Comparison of ENCODE assay signal across 12 mouse cellular contexts in genomic region chr4:132748778-132749177, GRCm38 (mm10). TPM values are rescaled to one million over a fixed set of nuclear protein-coding genes. Genes with fewer than 3 reads are reported as not detected.
DNase-seq lines count a peak whose midpoint lies in the region; ATAC-seq and TF ChIP-seq lines count a peak whose summit lies in the region.
"Had no signal": no experiment of that assay in that cellular context is flagged by ENCODE, and none has a peak within 500 bp of the region (broad histone marks: within the 10 kb centered on the region; RNA-seq: fewer than 3 reads in every experiment).

No protein-coding gene starts in this region.

- no peaks in the 10 kb centered on the region for H3K27me3 ChIP-seq in lung, postnatal 0 days (replicated peaks; ENCODE audit: insufficient read depth, low read length)
- no peaks in the 10 kb centered on the region for H3K27me3 ChIP-seq in midbrain, embryonic 11.5 days (ENCODE audit: control insufficient read depth, insufficient read depth, low read length)
- H3K27me3 ChIP-seq: forebrain, embryonic 15.5 days; lung, embryonic 15.5 days had no signal

- no peaks in the 10 kb centered on the region for H3K4me1 ChIP-seq in lung, postnatal 0 days (ENCODE audit: insufficient read depth, low read depth, low read length)
- H3K4me1 ChIP-seq in lung, adult 2 months (ENCODE audit: control insufficient read depth, insufficient read depth, low read length), result peaks cover 3% of the 10 kb centered on the region; the same call in 1 of the 2 replicates
- no peaks in the 10 kb centered on the region for H3K4me1 ChIP-seq in midbrain, embryonic 11.5 days (ENCODE audit: control insufficient read depth, insufficient read depth, low read length)

- WGBS in lung, postnatal 0 days, result 96% methylated on average over 4 of the region's 4 CpGs
- WGBS in lung, adult 2 months, result 91% methylated on average over 4 of the region's 4 CpGs
- 91% methylated on average over 4 of the region's 4 CpGs for WGBS in midbrain, embryonic 11.5 days

- H3K9ac ChIP-seq in lung, postnatal 0 days (replicated peaks; ENCODE audit: low read depth), result no peak overlapping the region
- no peak overlapping the region for H3K9ac ChIP-seq in midbrain, embryonic 11.5 days (ENCODE audit: low read length)
- H3K9ac ChIP-seq: forebrain, embryonic 15.5 days; lung, embryonic 15.5 days had no signal

- ATAC-seq in lung, postnatal 0 days, result no peak; the same call in 1 of the 2 replicates
- no peak for ATAC-seq in midbrain, embryonic 11.5 days (ENCODE audit: low FRiP score)
- ATAC-seq: forebrain, embryonic 15.5 days had no signal

- TF ChIP-seq CTCF in lung, postnatal 0 days (IDR thresholded peaks at IDR 0.05), result no peak
- no peak for TF ChIP-seq CTCF in lung, adult 2 months (IDR thresholded peaks at IDR 0.05; ENCODE audit: insufficient read depth, low read length)

- H3K36me3 ChIP-seq in lung, postnatal 0 days (ENCODE audit: insufficient read depth, low read length), result no peaks in the 10 kb centered on the region
- no peaks in the 10 kb centered on the region for H3K36me3 ChIP-seq in midbrain, embryonic 11.5 days (ENCODE audit: control insufficient read depth, insufficient read depth, low read length)
- H3K36me3 ChIP-seq: forebrain, embryonic 15.5 days; lung, embryonic 15.5 days had no signal

- peak; percentile 17 for DNase-seq in lung, postnatal 0 days (ENCODE audit: low spot score)
- no peak for DNase-seq in lung, adult 2 months
- DNase-seq in Muller cell, postnatal 12 days (ENCODE audit: inconsistent ontology term), result peak; percentile 12
- DNase-seq in lung, postnatal 4 days, result peak; percentile 17 to 29
- no peak for DNase-seq in heart, adult 18-20 months
- DNase-seq in midbrain, embryonic 11.5 days (ENCODE audit: low spot score, missing footprints), result no peak
- DNase-seq in cerebellum, adult 11 months, result no peak
- DNase-seq: gastrocnemius, postnatal 14 days; kidney, postnatal 14 days; thymus, postnatal 25 days had no signal

- H3K9me3 ChIP-seq in lung, postnatal 0 days (ENCODE audit: low read length), result no peaks in the 10 kb centered on the region
- H3K9me3 ChIP-seq in midbrain, embryonic 11.5 days (ENCODE audit: control insufficient read depth, low read length), result no peaks in the 10 kb centered on the region
- H3K9me3 ChIP-seq: forebrain, embryonic 15.5 days; lung, embryonic 15.5 days had no signal

- TF ChIP-seq POLR2A in lung, adult 2 months (IDR thresholded peaks at IDR 0.05; ENCODE audit: borderline replicate concordance, extremely low read depth, low read depth, low read length), result no peak

- no peak overlapping the region for H3K27ac ChIP-seq in lung, postnatal 0 days (ENCODE audit: low read length)
- no peak overlapping the region for H3K27ac ChIP-seq in midbrain, embryonic 11.5 days (ENCODE audit: low read depth, low read length)
- H3K27ac ChIP-seq: forebrain, embryonic 15.5 days; lung, embryonic 15.5 days had no signal

- no peak overlapping the region for H3K4me3 ChIP-seq in lung, postnatal 0 days (ENCODE audit: low read depth, low read length)
- H3K4me3 ChIP-seq in lung, adult 2 months (replicated peaks; ENCODE audit: extremely low read depth, low read depth, low read length), result no peak overlapping the region
- no peak overlapping the region for H3K4me3 ChIP-seq in midbrain, embryonic 11.5 days (ENCODE audit: low read depth, low read length)
- H3K4me3 ChIP-seq: forebrain, embryonic 15.5 days had no signal

- TF ChIP-seq EP300 in lung, postnatal 0 days (IDR thresholded peaks at IDR 0.05), result no peak

- H3K4me2 ChIP-seq in lung, postnatal 0 days (replicated peaks; ENCODE audit: low read depth, low read length), result no peak overlapping the region
- no peak overlapping the region for H3K4me2 ChIP-seq in midbrain, embryonic 11.5 days
- H3K4me2 ChIP-seq: forebrain, embryonic 15.5 days had no signal

RNA-seq across cellular contexts. Expression of gene Smpdl3b, which starts 8.3 kb away (rescaled TPM):
- 3.7 TPM in 2 replicates for polyA plus RNA-seq in lung, postnatal 0 days (2015; fragmentation: Nextera tagmentation; extraction: Ambion mirVana)
- polyA plus RNA-seq in lung, adult 2 months (2012; rRNA removed), result 4.7 and 6.6 TPM in 2 replicates
- total RNA-seq in heart, adult 18-20 months (2021), result under 1 TPM; 0.51 to 0.79 TPM
- polyA plus RNA-seq in midbrain, embryonic 11.5 days (2014; fragmentation: Nextera tagmentation; extraction: Ambion mirVana), result 2.1 and 2.4 TPM in 2 replicates

RNA-seq across cellular contexts. Expression of gene Xkr8, which starts 16.4 kb away (rescaled TPM):
- polyA plus RNA-seq in lung, postnatal 0 days (2015; fragmentation: Nextera tagmentation; extraction: Ambion mirVana), result 3.7 and 5.1 TPM in 2 replicates
- 8.7 and 10.4 TPM in 2 replicates for polyA plus RNA-seq in lung, adult 2 months (2012; rRNA removed)
- 1 to 10 TPM; 1.7 to 2.0 TPM for total RNA-seq in heart, adult 18-20 months (2021)
- 3.5 and 4.5 TPM in 2 replicates for polyA plus RNA-seq in midbrain, embryonic 11.5 days (2014; fragmentation: Nextera tagmentation; extraction: Ambion mirVana)

RNA-seq across cellular contexts. Expression of gene Rpa2, which starts 19.4 kb away (rescaled TPM):
- polyA plus RNA-seq in lung, postnatal 0 days (2015; fragmentation: Nextera tagmentation; extraction: Ambion mirVana), result 23.9 and 24.0 TPM in 2 replicates
- 9.7 and 9.9 TPM in 2 replicates for polyA plus RNA-seq in lung, adult 2 months (2012; rRNA removed)
- total RNA-seq in heart, adult 18-20 months (2021), result 10 to 100 TPM; 11.8 to 14.1 TPM
- polyA plus RNA-seq in midbrain, embryonic 11.5 days (2014; fragmentation: Nextera tagmentation; extraction: Ambion mirVana), result 164 TPM in 2 replicates

RNA-seq across cellular contexts. Expression of gene Themis2, which starts 47.4 kb away (rescaled TPM):
- polyA plus RNA-seq in lung, postnatal 0 days (2015; fragmentation: Nextera tagmentation; extraction: Ambion mirVana), result 1.2 and 1.8 TPM in 2 replicates
- polyA plus RNA-seq in lung, adult 2 months (2012; rRNA removed), result 13.6 and 16.5 TPM in 2 replicates
- 1 to 10 TPM; 1.5 to 2.1 TPM for total RNA-seq in heart, adult 18-20 months (2021)
- 1.1 TPM in 2 replicates for polyA plus RNA-seq in midbrain, embryonic 11.5 days (2014; fragmentation: Nextera tagmentation; extraction: Ambion mirVana)

Comparison
In these comparisons a context has a peak if more than half of its experiments do, and no peak if none do; other contexts are left out.
1. DNase-seq: peak in lung, postnatal 0 days (single experiment), Muller cell, postnatal 12 days (single experiment) and lung, postnatal 4 days (2 of 2); none in lung, adult 2 months (single experiment), heart, adult 18-20 months (0 of 2), midbrain, embryonic 11.5 days (single experiment) and cerebellum, adult 11 months (single experiment).